Mouse (Mus musculus): ENCODE measurements around the gene Neurl1b. TPM values are rescaled to one million over a fixed set of nuclear protein-coding genes. Genes with fewer than 3 reads are reported as not detected.

Gene Neurl1b
- polyA plus RNA-seq, 1 experiment = not detected

DNA sequence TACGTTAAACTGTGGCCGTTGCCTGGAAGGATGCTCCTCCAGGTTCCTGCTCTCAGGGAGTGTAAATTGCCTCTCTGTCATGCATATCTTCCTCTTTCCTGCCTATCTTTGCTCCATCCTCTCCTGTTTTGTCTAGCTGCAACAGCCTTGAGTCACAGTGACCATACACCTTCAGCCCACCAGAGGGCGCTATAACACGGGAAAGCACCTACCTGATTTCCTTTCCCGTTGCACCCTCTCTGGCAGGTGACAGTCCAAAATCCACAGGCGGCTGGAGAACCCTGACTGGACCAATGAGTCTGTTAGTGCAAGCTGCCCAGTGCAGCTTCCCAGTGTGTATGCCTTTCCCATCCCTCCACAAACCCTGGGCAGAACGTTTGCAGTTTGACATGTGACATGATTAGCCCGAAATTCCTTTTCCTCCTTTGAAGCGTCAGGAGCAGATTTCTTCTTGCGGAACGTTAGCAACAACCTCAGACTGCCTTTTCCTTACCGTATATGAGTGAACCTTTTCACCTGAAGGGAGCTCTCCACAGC, 48.1 kb downstream of the Neurl1b start:
- no peak for TF ChIP-seq GATA1 (IDR thresholded peaks at IDR 0.05; ENCODE audit: low read length)

GRCm38 (mm10) chr17:26463432-26463831, 48.8 kb downstream of the Neurl1b start:
- no peak for TF ChIP-seq GATA1 (IDR thresholded peaks at IDR 0.05; ENCODE audit: low read length)

DNA sequence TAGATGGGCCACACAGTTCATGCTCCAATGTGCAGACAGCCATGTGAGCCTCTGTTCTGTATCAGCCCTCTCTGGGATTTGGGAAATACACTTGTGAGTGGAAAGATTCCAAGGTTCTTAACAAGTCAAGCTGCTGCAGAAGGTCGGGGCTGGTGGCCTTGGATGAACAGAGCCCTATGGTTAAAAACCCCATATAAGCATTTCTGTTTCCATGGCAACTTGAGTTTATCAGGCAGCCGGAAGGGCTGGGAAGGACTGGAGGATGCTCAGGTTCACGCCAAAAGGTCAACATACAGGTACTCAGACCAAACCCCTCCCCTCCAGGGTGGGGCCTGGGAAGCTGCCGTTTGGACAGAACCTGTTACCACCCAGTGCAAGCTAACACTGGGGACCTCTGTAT, 49.4 kb downstream of the Neurl1b start:
- TF ChIP-seq GATA1 (IDR thresholded peaks at IDR 0.05; ENCODE audit: low read length) = no peak

DNA sequence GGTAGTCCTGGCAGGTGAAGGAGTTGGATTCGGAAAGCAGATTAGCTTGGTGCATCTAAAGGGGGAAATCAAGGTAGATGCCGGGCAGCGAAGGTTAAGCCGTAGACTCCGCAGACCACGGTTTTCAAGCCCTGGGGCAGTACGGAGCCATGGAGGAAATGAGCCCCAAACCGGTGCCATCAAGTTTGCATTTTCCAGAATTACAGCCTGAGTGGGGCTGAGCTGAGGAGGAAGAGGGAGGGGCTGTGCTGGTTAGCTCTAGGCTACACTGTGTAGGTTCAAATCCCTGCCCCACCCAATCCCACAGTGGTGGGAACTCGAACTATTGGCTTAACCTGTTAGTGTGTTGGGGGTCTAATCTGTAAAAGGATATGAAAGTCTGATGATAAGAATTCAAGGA, 49.9 kb downstream of the Neurl1b start:
- no peak for TF ChIP-seq GATA1 (IDR thresholded peaks at IDR 0.05; ENCODE audit: low read length)

GRCm38 (mm10) chr17:26464972-26465371, 50.3 kb downstream of the Neurl1b start:
- no peak for TF ChIP-seq GATA1 (IDR thresholded peaks at IDR 0.05; ENCODE audit: low read length)

DNA sequence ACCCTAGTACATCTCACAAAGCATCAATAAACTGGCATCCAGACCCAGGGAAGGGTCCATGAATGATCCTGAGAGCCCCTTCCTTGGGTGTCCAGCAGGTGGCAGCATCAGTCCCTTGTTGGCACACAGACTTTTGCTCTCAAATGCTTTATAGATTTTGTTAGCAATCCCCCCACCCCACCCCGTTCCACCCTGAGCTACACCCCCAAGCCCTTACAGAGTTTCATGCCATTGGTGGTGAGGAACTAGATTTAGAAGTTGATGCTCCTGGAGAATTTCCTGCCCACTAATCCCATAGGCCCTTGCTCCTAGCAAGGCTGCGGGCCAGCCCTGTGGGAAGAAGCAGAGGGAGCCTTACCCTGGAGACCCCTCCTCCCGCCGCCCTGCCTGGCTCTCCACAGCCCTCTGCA, 52.1 kb downstream of the Neurl1b start:
- no peak for TF ChIP-seq GATA1 (IDR thresholded peaks at IDR 0.05; ENCODE audit: low read length)

DNA sequence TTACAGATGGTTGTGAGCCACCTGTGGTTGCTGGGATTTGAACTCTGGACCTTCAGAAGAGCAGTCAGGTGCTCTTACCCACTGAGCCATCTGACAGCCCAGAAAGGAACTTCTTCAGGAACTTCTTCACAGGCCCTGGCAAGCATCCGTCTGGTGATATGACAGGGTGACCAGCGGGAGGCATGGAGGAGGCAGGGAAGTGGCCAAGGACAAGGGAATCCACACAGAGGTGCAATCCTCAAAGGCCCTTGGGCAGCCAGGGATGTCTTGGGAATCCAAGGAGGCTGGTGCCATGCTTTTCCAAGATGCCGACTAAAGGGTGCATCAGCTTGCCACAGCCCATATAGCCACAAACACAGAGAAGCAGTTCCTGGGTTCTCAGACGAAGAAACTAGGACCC, 53.0 kb downstream of the Neurl1b start:
- TF ChIP-seq GATA1 (IDR thresholded peaks at IDR 0.05; ENCODE audit: low read length) = no peak

GRCm38 (mm10) chr17:26468102-26468894, 53.7 kb downstream of the Neurl1b start:
- TF ChIP-seq GATA1 (IDR thresholded peaks at IDR 0.05; ENCODE audit: low read length) = no peak

DNA sequence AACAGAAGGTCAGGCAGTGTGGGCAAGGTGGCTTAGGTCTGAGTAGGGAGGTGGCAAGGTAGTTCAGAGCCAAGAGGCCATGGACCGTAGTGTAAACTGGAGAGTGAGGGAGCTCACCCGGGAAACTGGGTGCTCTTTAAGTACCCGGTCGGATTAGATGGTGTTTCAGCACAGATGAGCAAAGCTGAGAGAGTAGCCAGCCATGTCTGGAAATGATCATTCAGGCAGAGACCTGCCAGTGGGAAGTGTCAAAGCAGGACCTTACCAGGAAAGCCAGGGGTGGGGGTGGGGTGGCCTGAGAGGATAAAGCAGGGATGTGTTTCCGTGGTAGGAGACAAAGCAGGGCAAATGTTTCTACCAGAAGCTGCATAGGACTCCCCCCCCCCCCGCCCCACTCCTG, 62.2 kb downstream of the Neurl1b start:
- TF ChIP-seq GATA1 (IDR thresholded peaks at IDR 0.05; ENCODE audit: low read length) = no peak

- TF ChIP-seq GATA1 (IDR thresholded peaks at IDR 0.05; ENCODE audit: low read length) = no peak
Observed at GRCm38 (mm10) chr17:26478672-26479071, 64.0 kb downstream of the Neurl1b start.

GRCm38 (mm10) chr17:26479619-26480018, 65.0 kb downstream of the Neurl1b start:
- TF ChIP-seq GATA1 (IDR thresholded peaks at IDR 0.05; ENCODE audit: low read length) = no peak

DNA sequence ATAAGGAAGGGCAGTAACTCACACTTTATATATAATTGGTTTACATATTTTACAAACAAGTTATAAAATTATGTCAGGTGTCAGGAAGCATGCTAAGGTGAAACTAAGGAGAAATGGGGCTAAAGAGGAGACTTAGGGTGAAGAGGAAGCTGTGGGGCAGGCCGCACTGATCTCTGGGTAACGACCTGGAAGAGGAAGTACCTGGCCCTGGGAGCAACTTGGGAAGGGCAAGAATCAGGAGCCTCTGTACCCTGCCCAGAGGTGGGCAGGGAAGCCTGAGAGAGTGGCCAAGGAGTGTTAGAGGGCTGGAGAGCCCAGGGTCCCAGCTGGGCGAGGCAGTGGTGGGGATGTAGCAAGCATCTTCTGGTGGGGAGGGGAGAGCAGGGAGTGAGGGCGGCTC, 66.3 kb downstream of the Neurl1b start:
- no peak for TF ChIP-seq GATA1 (IDR thresholded peaks at IDR 0.05; ENCODE audit: low read length)

- no peak for TF ChIP-seq GATA1 (IDR thresholded peaks at IDR 0.05; ENCODE audit: low read length)
Observed at GRCm38 (mm10) chr17:26484626-26485421, 70.2 kb downstream of the Neurl1b start.

DNA sequence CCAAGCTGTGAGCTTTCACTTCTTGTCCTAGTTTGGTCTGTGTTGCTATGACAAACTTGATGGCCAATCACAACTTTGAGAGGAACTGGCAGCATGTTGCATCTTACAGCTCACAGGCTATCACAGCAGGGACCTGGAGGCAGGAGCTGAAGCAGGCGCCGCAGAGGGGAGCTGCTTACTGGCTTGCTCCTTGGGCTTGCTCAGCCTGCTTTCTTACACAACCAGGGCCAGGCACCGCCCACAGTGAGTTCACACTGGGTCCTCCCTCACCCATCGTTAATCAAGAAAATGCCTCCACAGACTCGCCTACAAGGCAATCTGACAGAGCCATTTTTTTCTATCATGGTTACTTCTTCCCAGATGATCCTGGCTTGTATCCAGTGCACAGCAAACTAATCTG, 72.6 kb downstream of the Neurl1b start:
- TF ChIP-seq GATA1 (IDR thresholded peaks at IDR 0.05; ENCODE audit: low read length) = no peak

- no peak for TF ChIP-seq GATA1 (IDR thresholded peaks at IDR 0.05; ENCODE audit: low read length)
Observed at GRCm38 (mm10) chr17:26487917-26488316, 73.3 kb downstream of the Neurl1b start.

GRCm38 (mm10) chr17:26488711-26489403, 74.2 kb downstream of the Neurl1b start:
- no peak for TF ChIP-seq GATA1 (IDR thresholded peaks at IDR 0.05; ENCODE audit: low read length)

Data from G1E-ER4 (cell line).